Mouse (Mus musculus): ENCODE measurements around the gene Snrpd3.

GRCm38 (mm10) chr10:75517073-75517757 lies at the start of gene Snrpd3:
- TF ChIP-seq CTCF (IDR thresholded peaks at IDR 0.05; ENCODE audit: low read depth) = no peak
- no peak; the same call in 1 of the 2 replicates for TF ChIP-seq EP300 (IDR thresholded peaks at IDR 0.05; ENCODE audit: low read depth)
